Mouse (Mus musculus) heart, postnatal 10 days (tissue): ENCODE data around the gene Traf1. TPM values are rescaled to one million over a fixed set of nuclear protein-coding genes. Genes with fewer than 3 reads are reported as not detected.

Source experiments
- DNase-seq, 2 experiments: peaks; one replicate each; pipeline ENCODE4 v3.0.0; 2021
- intact Hi-C: fragments of 180-260 bp; cut with DNase I; formaldehyde crosslinking; loops from one replicate; pipeline ENCODE4 v1.15.1; 2025
- total RNA-seq, 2 experiments: library from RNA; stranded (reverse); gene quantifications; 2 replicates each; pipeline ENCODE4 v1.2.3; 2021

The Traf1 gene
- total RNA-seq, 2 experiments from 2014 or later, result 1.3 to 1.8 TPM

DNA sequence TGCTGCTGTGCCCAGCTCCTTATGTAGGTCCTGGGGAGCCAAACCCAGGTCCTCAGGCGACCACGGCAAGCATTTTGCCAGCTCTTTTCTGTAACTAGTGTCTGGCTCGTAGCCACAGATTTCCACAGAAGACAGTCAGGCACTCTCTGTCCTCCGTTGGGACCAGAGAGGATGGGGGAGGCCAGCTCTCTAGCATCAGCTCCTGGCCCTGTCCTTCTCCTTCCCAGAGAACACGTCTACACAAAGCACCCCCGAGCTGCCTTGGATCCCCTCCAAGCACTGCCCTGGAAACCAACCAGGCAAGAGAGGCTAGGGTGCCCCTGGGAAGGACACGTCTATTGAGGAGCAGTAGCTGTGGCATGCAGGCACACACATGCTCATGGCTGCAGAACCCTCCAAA, 7.6 kb upstream of the Traf1 start:
- no peak for DNase-seq
- intact Hi-C loops, result loop anchor here (1.0 to 5.0 kb wide), 3 partner anchors 53 to 138 kb away; partner anchors contain the start of gene Cntrl

DNA sequence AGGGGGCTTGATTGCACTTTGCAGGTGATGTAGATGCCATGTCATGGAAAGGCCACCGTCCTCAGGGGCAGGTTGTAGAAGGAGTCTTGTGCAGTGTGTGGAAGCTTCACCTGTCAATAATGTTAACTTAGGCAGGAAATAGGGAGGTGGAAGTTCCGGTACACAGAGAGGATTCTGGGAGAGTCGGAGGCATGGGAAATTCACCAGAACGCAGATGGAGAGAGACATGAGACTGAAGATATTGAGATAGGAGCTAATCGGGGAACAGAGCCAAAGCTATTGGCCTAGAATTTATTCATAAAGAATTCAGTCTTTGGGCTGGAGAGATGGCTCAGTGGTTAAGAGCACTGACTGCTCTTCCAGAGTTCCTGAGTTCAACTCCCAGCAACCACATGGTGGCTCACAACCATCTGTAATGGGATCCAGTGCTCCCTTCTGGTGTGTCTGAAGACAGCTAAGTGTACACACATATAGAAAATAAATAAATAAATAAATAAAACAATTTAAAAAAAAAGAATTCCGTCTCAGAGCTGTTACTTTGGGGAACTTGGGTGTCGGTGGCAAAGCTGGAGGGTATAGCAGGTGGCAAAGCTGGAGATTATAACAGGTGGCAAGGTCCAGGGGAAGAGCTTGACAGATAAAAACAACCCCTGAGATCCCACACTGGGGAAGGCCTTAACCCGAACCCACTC, 4.8 kb upstream of the Traf1 start:
- intact Hi-C loops, result loop anchor here (5.0 kb wide), 2 partner anchors 64 to 141 kb away; partner anchors contain the start of gene Cntrl

DNA sequence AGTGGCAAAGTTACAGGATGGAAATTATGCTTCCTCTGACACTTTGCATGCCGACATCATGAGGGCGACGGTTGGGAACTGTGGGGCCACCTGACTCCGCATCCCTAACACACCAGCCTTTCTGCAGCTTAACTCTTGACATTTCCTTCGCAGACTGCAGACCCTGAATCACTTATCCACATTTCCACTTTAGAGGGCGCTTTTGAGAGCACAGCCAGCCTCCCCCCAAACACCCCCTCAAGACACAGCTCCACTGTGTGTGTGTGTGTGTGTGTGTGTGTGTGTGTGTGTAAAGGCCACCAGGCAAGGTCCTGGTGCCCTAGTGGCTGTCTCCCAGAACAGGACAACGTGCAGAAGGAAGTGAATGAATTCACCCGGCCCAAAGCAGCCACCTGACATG, 4.2 kb upstream of the Traf1 start:
- DNase-seq, result no peak
- intact Hi-C loops, result loop anchor here (5.0 kb wide), 2 partner anchors 64 to 141 kb away; partner anchors contain the start of gene Cntrl

More for the DNA sequence above, 4.8 kb upstream of the Traf1 start:
- no peak for DNase-seq

DNA sequence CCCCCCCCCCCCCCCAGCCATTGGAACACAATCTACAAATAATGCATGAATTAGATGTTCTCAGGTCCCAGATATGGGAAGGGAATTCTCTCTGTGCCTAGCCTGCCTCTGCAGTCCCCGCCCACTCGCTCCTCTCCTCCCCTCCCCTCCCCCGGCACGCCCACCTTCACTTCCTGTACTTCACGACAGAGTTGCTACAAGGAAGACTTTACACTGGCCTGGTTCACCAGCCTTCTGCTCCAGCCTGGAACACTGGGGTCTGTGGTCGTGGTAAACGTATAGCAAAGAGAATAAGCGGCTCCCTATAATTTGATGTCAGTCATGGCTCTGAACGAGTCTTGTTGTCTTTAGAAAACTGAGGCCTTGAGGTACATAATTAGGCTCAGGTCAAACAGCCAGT, 3.7 kb upstream of the Traf1 start:
- peak in 1 of 2 experiments; percentile 45 for DNase-seq
- intact Hi-C loops, result loop anchor here (5.0 kb wide), 2 partner anchors 63 to 142 kb away; partner anchors contain the start of gene Cntrl

DNA sequence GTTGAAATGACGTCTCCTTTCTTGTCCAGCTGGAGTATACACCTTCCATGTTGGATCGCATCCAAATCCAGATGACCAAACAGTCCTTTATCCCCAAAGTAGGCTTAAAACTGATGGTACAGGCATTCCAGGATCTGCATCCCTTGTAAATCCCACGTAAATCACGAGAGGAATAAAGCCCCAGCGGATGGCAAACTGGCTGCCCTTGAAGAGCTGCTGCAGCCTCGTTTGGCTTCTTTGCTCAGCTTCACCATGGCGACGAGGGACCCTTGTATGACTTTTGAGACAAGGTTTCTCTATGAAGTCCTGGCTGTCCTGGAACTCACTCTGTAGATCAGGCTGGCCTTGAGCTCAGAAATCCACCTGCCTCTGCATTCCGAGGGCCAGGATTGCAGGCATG, 3.1 kb upstream of the Traf1 start:
- DNase-seq, result no peak
- intact Hi-C loops, result loop anchor here (5.0 kb wide), 2 partner anchors 62 to 143 kb away; partner anchors contain the start of gene Cntrl

DNA sequence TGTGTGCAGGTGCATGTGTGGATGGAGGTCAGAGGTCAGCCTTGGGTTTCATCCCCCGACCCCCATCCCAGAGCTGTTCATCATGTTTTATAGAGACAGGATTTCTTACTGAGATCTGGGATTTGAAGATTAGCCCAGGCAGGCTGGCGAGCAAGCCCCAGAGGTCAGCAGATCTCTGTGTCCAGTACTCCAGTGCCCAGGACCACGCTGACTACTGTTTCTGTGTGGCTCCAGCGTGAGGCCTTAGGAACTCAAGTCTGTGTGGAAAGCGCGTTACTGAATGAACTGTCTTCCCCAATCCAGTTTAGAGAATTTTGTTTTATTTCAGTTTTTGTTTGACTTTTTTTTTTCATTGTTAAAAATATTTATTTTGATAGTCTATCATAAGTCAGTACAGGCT, 2.7 kb upstream of the Traf1 start:
- intact Hi-C loops, result no loop called here
- no peak for DNase-seq

DNA sequence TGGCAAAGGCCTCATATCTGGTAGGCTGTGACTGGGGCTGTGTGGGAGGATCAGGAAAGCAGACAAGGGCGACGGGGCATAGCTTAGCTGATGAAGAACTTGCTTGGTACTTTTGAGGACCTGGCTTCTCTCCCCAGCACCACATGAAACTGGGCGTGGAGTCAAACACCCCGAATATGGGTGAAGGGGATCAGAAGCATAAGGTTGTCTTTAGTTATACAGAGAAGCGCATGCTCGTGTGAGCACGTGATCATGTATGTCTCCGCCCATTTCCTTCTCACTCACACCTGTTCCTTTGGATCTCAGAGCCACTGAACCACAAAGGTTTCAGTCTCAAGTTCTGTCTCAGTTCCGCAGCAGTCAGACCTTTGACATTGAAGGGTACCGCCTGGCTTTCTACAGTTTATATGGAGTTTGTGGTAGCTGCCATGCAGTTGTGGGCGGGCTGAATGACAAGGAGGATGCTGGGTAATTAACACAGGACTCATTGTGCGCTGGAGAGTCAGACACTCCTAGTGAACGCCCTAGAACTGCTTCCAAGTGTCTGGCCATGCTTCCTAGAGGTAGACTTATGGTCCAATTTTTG, 1.9 kb upstream of the Traf1 start:
- peak in 1 of 2 experiments; percentile 24 for DNase-seq
- intact Hi-C loops, result no loop called here

DNA sequence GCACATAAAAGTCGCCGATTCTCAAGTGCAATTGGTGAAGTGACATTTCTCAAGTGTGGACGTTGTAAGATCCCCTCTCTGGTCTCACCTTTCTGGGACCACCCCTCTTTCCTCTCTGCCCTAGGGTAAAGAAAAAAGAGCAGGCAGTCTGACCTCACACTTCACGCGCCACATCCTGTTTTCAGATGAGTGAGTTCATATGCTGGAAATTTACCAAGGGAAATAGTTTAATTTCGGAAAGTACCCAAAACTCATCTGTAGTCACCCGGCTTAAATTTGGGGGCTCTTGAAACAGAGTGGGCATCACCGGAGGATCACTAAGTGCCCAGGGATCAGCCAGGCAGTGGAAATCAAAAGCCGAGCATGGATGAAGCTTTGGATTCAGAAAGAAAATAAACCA, 1.3 kb upstream of the Traf1 start:
- intact Hi-C loops, result no loop called here
- peak; percentile 27 to 29 for DNase-seq

DNA sequence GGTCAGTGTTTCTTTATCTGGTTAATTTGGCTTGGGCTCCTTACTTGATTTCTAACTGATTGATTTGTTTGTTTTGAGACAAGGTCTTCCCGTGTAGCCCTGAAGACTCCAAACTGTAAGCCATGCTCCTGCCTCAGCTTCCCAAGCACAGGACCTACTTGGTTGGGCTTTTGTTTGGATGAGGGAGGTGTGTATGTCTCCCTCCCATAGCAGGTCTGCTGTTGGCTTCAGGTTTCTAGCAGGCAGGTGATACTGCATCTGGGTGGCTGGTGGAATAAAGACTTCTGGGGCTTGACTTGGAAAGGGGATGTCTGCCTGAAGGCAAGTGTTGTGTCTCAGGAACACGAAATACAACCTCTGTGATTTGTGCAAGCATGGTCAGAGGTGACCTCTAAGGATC, 639 bp upstream of the Traf1 start:
- no peak for DNase-seq
- intact Hi-C loops, result no loop called here

DNA sequence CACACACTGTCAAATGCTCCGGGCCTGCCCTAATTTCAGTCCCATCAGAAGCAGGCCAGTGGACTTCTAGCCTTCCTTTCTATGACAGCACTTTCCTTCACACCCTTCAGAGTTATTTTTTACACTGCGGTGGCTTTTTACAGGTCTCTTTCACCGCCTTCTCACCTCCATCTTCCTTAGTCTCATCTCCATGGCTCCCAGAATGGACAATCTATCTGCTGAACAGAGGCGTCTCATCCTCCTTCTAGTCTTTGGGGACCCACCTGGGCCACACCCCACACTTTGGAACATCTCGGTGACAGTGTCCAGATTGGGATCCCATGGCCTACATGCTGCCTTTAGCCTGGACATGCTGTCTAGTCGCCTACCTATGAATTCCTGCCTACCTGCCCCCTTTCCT, 606 bp downstream of the Traf1 start:
- intact Hi-C loops, result no loop called here
- DNase-seq, result no peak

DNA sequence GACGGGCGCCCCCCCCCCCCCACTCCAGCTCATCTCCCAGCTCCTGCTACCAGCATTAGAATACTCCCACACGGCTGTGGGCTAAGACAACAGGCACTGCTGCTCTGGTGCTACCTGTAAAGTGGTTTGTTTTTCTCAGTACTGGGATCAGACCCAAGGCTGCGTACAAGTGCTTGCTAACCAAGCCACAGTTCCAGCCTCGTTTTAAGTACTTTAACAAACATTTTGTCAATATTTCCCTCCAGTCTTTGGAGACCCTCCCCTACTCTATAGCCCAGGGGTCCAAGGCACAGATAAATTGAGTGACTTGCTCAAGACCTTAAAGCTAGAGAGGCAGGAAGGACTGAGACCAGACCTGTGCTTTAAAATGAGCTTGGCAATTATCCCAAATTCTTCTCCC, 1.1 kb downstream of the Traf1 start:
- DNase-seq, result no peak
- intact Hi-C loops, result no loop called here

DNA sequence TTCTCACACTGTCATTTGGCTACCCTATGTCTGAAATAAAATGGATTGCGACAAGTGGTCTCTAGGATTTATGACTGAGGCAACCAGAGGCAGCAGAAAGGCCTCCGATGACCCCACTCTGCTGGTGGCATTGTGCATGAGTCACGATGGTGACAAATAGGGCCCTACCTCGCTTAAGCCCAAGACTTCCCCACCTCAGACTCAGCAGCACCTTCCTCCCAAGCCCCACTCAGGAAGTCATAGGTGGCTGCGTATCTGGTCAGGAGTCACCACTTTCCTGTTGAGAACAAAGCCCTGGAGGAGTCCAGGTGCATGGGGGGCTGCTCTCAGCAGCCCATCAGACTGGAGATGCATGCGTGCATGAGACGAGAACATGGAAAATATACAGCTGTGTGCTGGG, 3.0 kb downstream of the Traf1 start:
- intact Hi-C loops, result no loop called here
- DNase-seq, result no peak

DNA sequence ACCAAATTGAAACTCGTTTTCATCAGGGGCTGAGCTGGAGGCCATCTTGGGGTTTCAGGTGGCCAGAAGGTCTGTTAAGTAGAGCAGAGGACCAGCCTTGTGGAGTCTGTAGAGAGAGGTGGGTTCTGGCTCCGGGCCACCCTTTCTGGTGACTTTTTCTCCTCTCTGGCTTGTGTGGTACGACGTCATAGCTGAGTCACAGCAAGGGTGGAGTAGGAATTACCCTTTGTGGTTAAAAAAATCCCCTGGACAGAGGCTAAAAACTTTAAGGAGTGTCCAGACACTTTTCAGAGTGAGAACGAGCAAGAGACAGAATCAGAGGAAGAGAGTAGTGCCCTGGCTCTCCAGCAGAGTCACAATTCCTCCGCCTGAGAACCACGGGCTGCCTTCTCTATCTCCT, 3.5 kb downstream of the Traf1 start:
- intact Hi-C loops, result no loop called here

DNA sequence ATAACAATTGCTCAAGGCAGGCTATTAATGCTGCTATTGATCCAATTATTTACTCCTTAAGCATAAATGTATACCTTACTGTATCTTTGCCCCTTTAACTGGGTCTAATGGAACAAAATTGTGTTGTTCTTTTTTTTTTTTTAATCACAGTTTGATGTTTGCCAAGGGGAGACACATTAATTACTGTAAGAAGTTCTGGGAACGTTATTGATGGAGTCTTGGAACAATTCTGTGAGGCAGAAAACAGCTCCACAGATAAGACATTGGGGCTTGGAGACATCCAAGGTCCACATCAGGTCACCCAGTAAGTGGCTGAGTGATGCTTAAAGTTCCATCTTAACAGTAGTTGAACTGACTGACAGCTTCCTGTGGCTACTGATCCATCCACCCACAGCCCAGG, 4.2 kb downstream of the Traf1 start:
- no peak for DNase-seq
- intact Hi-C loops, result no loop called here

More for the DNA sequence above, 3.5 kb downstream of the Traf1 start:
- DNase-seq, result no peak

DNA sequence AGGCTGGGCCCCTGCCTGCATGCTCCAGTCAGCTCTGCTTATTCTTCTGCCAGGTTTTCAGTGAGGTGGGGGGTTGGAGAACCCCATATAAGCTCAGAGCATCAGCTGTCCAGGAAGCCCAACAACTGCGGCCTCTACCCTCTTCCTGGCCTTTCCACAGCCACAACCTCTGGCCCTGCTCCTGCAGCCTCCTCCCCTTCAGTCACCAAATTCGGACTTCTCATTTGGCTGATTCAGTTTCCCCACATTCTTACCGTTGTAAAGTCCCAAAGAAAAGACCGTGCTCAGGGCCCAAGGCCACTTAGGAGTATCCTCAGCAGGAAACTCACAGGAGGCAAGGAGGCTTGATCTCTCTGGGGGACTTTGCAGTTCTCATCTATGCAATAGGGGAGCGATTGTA, 4.6 kb downstream of the Traf1 start:
- intact Hi-C loops, result no loop called here
- no peak for DNase-seq

DNA sequence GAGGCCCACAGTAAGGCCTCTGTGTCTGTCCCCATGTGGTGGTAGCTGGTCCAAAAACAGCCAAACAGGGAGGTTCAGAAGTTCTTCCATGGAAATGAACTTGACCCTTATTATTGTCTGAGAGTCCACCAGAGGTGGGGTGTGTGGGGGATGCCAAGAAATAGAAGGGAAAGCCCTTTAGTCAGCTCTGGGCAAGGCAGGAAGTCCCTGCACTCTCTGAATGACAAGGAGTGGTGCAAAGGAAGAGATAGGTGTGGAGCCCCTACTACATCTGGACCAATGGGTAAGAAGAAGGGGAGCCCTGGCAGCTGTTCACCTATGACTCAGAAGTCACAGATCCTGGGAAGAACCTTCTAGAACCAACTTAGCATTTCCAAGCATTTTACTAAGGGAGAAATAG, 7.2 kb downstream of the Traf1 start:
- intact Hi-C loops, result no loop called here
- DNase-seq, result no peak

DNA sequence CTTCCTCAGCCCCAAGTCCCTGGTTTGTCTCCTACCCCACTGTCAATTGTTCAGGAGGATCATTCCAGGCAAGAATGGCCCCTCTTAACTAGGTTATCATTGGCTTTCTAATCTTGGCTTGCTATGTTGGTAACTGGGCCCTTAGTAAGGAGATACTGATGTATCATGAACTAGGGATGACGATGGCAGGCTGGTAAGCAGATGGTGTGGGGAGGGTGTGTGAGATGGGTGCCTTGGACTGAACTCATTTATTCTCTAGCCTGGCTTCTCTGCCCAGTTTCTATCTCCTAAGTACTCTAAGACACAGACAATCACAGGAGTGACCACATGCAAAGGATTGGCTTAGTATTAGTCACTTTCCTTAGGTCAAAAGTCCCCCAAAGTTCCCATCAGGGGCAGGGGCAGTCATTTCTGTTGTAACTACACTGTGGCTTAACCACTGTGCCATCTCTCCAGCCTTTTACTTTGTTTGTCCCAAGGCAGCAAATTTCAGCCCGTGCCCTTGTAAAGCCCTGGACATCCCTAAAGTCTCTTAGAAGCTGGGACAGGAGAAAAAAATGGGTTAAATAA, 7.9 kb downstream of the Traf1 start:
- DNase-seq, result no peak
- intact Hi-C loops, result no loop called here

DNA sequence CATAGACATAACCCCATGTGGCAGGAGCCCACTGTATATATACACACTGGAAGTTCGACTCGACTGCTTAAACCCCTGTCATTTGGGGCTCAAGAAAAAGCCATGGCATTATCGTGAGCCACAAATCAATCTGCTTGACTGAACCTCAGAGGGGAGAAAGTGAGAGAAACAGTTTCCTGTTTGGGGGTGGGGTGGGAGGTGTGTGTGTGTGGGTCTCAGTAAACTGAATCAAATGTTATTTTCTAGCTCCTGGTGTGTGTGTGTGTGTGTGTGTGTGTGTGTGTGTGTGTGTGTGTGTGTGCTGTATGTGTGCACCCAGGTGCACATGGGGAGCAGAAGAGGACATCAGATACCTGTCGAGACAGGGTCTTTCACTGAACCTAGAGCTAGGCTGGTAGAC, 8.6 kb downstream of the Traf1 start:
- intact Hi-C loops, result no loop called here
- DNase-seq, result no peak

DNA sequence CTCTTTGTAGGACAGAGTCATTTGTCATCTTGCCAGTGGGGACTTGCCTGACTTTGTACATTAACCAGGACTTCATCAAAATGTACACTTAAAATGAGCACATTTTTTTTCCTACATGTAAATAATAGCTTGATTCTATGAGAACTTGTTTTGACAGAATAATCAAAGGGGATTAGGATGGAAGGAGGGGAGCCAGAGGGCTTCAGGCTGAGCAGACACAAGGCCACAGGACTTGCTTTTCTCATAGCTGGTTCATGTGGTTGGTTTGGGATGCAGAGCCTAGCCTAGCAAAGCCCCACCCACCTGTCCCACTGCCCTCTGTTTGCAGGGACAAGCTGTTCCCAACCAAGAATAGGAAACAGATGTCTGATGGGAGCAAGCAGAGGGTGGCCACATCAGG, 10.1 kb downstream of the Traf1 start:
- no peak for DNase-seq
- intact Hi-C loops, result no loop called here

DNA sequence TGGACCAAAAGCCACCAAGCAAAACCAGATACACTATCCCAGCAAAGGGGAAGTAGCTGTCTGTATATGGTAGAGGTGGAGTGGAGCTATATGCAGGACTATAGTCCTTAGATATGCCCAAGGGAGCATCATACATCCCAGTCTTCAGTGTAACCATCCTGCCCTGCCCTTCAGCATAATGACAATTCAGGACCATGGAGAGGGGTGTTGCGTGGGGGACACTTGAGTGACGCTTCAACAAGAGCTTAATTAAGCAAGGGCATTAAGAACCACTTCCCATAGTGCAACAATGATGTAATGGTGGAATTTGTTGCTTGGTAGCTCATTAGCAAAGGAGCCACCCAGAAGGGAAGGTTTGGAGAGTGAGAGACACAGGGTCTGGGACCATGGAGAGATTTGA, 12.9 kb downstream of the Traf1 start:
- DNase-seq, result no peak
- intact Hi-C loops, result no loop called here

DNA sequence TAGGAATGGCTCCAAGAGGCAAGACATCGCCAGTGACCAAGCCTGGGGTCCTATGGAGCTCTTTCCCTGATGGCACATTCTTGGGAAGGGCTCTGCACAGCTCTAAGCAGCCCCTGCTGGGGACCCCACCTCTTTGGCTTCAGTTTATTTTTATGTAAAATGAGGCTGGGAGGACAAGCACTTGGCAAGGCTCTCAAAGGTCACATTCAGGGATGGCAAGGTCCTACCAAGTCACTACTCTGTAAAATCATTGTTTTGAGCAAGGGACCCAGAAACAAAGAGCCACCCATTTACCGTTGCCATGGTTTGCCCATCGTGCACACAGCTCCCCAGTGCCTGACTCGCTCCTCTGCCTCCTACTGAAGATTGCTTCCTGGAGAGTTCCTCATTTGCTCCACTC, 15.5 kb downstream of the Traf1 start:
- intact Hi-C loops, result no loop called here
- no peak for DNase-seq

DNA sequence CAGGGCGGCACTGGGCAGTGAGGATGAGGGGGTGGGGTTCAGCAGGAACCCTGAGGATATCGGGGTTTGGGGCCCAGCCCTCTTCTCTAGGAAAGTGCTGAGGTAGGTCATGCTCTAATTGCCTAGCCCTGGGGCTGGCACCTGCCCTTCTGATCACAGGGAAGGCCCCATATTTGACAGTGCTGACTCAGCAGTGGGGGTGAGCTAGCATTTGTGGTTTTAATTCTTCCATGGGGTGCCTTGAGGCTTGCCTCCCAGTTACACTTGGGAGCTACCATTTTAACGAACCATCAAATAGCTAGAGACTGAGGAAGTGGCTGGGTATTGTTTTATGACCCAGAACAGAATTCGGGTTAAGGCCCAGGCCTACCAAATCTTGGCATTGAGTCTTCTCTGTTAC, 16.0 kb downstream of the Traf1 start:
- intact Hi-C loops, result no loop called here
- no peak for DNase-seq
